Mouse (Mus musculus) Patski (cell line): Measurements from ENCODE around the gene Ubac1. TPM values are rescaled to one million over a fixed set of nuclear protein-coding genes. Genes with fewer than 3 reads are reported as not detected.

Experiments
- ATAC-seq: fragments of 100-300 bp; one replicate; pipeline ENCODE4 v1.8.0; 2021
- CTCF ChIA-PET: fragments of 350-600 bp; sonication (Branson Sonifier 250); formaldehyde crosslinking; loops from one replicate; lab custom pipeline; 2022; ENCODE audit warnings: inconsistent platforms; lab: Charles Lee
- POLR2A ChIA-PET: fragments of 350-600 bp; sonication (Branson Sonifier 250); formaldehyde crosslinking; loops from one replicate; lab custom pipeline; 2022; ENCODE audit warnings: antibody characterized with exemption, inconsistent platforms; lab: Charles Lee
- DNase-seq: peaks from one replicate; pipeline ENCODE4 v3.0.0-alpha.2; 2011; ENCODE audit warnings: low read depth, low spot score
- H3K27me3 ChIP-seq: fragments of 371-371 bp; one replicate; pipeline ENCODE4 v1.5.1; 2021
- CTCF ChIP-seq: fragments of 100-300 bp; IDR thresholded peaks from one replicate; pipeline ENCODE4 v1.5.1; 2021
- in situ Hi-C: fragments of 300-500 bp; cut with MboI; formaldehyde crosslinking; loops from 3 replicates; pipeline ENCODE4 v1.11.1; 2018; ENCODE audit warnings: low pct_unique_long_range_greater_than_20kb, mixed read lengths
- polyA plus RNA-seq: library from polyadenylated mRNA; unstranded; gene quantifications from one replicate; pipeline ENCODE4 v1.2.3, GENCODE M21; 2021

The Ubac1 gene
- polyA plus RNA-seq, 1 experiment from 2014 or later, result 66.1 TPM

DNA sequence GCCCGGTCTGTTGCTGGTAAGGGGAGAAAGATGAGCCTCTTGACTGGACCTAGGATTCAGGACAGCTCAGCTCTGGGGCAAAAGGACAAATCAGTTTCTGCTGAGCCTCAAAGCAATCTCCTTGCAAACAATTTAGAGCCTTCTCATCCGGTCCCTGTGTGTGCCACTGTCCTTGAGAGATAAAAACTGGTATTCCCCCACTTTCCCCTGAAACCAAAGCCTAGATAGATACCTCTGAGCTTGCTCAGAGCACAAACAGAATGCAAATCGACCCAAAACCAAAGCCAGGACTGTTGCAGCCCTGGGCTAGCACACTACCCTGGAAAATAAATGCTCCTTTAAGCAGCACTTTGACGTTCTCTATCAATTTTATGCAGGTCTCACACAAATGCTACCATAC is 42.5 kb downstream of the Ubac1 start:
- no peak for ATAC-seq
- no peaks in the 10 kb centered on the region for H3K27me3 ChIP-seq
- ChIA-PET CTCF (no interaction called here), POLR2A (no interaction called here)
- DNase-seq, result no peak
- no peak for TF ChIP-seq CTCF
- in situ Hi-C loops, result no loop called here

- ATAC-seq (no peak), DNase-seq (no peak)
- CTCF ChIA-PET, result interaction anchor here (1.7 kb wide), 1 partner anchor 9 kb away, joined by 5 read pairs; no protein-coding TSS in a partner anchor
- H3K27me3 ChIP-seq, result no peaks in the 10 kb centered on the region
- in situ Hi-C loops, result no loop called here
- POLR2A ChIA-PET, result no interaction called here
- TF ChIP-seq CTCF, result no peak
Measured at GRCm38 (mm10) chr2:25977587-25978239, 43.8 kb downstream of the Ubac1 start.

- no peak for TF ChIP-seq CTCF
- POLR2A ChIA-PET, result no interaction called here
- in situ Hi-C loops, result no loop called here
- DNase-seq (no peak), ATAC-seq (no peak)
- CTCF ChIA-PET, result no interaction called here
- no peaks in the 10 kb centered on the region for H3K27me3 ChIP-seq
Measured at GRCm38 (mm10) chr2:25975141-25975770, 46.3 kb downstream of the Ubac1 start.

- ChIA-PET POLR2A (no interaction called here), CTCF (no interaction called here)
- in situ Hi-C loops, result no loop called here
- no peaks in the 10 kb centered on the region for H3K27me3 ChIP-seq
- no peak for DNase-seq
- no peak for ATAC-seq
- no peak for TF ChIP-seq CTCF
Measured at GRCm38 (mm10) chr2:25970426-25970825, 51.1 kb downstream of the Ubac1 start.

DNA sequence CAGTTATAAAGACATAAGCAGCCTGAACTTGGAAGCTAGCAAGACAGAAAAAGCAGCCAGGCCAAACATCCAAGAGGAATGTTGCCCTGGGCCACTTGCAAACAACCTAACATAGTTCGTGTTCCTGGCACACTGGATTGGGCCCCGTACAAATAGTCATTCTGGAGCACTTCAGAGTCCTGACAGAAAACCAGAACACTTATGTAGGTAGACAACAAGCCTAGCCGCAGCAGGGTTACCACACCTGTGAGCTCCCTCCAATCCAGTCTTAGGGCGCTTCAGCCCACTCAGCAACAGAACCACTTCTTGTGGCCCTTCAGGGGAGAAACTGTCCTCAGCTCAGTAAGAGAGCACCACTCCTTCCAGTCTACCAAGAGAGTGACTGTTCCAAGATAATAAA is 52.2 kb downstream of the Ubac1 start:
- TF ChIP-seq CTCF, result no peak
- ATAC-seq, result no peak
- H3K27me3 ChIP-seq, result no peaks in the 10 kb centered on the region
- in situ Hi-C loops, result no loop called here
- ChIA-PET POLR2A (interaction anchor here (1.1 kb wide), 1 partner anchor 18 kb away, joined by 3 read pairs; no protein-coding TSS in a partner anchor), CTCF (interaction anchor here (0.9 to 1.6 kb wide), 4 partner anchors 8 to 26 kb away, joined by 3 to 5 read pairs (median 3); no protein-coding TSS in a partner anchor)
- DNase-seq, result no peak

DNA sequence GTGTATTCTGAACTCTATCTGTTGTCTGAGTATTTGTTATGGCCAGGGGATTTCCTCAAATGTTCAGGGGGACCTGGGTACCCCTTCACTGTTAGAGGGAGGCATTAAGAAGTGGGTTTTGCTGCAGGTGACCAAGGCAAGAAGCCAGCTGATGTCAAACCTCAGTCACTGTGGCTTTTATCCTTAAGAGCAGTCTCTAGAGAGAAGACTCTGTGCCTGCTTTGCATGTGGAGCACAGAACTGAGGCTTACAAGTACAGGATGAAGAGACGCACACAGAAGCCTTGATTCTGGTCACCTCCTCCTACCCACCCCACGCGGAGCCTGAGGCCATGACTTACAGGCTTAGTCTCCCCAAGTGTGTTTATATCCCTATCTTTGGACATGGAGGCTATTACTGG is 72.3 kb downstream of the Ubac1 start:
- TF ChIP-seq CTCF, result no peak
- no peak for DNase-seq
- no peaks in the 10 kb centered on the region for H3K27me3 ChIP-seq
- ATAC-seq, result no peak
- in situ Hi-C loops, result no loop called here
- ChIA-PET CTCF (interaction anchor here (0.9 kb wide), 1 partner anchor 20 kb away, joined by 3 read pairs; no protein-coding TSS in a partner anchor), POLR2A (no interaction called here)

Other genes starting within 250 kb of the Ubac1 start
- not detected for gene Lcn11, start 244.7 kb downstream of the Ubac1 start, polyA plus RNA-seq
- gene Gm13539, start 239.5 kb downstream of the Ubac1 start, polyA plus RNA-seq, result not detected
- gene Glt6d1, start 205.9 kb downstream of the Ubac1 start, polyA plus RNA-seq, result not detected
- gene Lcn9, start 198.6 kb downstream of the Ubac1 start, polyA plus RNA-seq, result not detected
- gene Sohlh1, start 174.5 kb downstream of the Ubac1 start, polyA plus RNA-seq, result not detected
- gene Kcnt1, start 158.0 kb downstream of the Ubac1 start, polyA plus RNA-seq, result 0.06 TPM
- gene Camsap1, start 38.5 kb downstream of the Ubac1 start, polyA plus RNA-seq, result 38.9 TPM
- gene Nacc2, start 101.5 kb upstream of the Ubac1 start, polyA plus RNA-seq, result 37.0 TPM
- gene Lhx3, start 186.5 kb upstream of the Ubac1 start, polyA plus RNA-seq, result not detected
- 35.9 TPM for gene Qsox2, start 215.8 kb upstream of the Ubac1 start, polyA plus RNA-seq